Mouse (Mus musculus): Measurements from ENCODE around the gene Dthd1.

Gene Dthd1

DNA sequence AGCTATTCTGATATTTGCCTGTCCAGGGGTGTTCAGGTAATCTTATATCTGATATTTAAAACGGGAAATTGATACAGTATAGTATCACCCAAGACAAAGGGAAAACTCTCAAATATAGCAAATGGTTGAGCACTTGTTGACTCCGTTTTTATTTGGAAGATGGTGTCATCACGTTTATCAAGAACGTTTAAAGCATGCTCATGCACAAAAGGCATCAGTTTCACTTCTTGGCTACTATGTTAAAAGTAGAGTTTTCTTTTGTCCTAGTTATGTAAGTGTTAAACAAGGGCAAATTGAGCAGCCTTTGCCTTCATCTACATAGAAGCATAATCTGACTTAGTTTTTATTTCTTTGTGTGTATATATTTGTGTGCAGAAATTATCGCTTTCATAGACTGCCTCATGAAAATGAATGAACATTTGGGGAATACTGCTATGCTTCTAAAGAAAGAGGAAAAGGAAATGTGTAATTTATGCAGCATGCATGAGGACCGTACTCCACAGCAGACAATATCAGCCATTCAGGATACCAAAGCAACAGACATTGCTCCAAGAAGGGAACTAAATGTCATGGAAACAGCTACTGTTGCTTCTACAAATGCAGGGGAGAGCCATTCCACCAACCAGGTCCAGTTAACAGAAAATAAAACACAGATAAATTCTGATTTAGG is at the start of gene Dthd1:
Dthd1 (plus strand) TSS at position 422 of the 670 bp plus-strand sequence.
- DNase-seq: no peak

DNA sequence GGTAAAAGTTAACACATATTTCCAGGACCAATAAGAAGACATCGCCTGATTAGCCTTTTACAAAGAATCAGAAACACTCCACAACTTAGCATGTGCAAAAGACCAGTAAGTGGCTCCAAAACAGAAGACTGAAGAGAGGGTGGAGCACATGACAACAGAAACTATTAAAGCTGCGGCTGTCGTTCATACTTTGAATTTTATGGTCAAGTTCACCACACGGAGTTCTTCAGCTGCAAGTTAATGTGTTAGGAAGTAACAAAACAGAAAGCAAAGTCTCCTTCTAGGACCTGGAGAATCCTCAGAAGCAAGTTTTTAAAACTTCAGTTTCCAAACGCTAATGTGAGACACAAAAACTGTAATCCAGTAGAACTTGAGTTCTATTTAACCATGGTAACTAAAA is 49.5 kb upstream of the Dthd1 start:
- no peak for DNase-seq

DNA sequence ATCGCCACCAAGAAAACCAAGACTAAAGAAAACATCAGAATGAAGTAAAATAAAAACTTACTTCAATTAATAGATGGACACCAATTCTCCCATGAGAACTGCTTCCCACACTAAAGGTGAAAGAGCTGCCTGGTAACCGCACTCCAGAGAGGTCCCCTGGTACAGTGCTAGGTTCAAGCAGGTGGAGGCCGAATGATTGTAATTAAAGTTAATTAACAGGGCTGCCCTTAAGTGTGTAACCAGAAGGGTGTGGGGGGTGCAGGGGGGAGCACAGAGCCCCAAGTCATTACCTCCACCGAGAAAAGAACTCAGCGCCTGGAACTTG is 48.2 kb upstream of the Dthd1 start:
- DNase-seq: no peak

DNA sequence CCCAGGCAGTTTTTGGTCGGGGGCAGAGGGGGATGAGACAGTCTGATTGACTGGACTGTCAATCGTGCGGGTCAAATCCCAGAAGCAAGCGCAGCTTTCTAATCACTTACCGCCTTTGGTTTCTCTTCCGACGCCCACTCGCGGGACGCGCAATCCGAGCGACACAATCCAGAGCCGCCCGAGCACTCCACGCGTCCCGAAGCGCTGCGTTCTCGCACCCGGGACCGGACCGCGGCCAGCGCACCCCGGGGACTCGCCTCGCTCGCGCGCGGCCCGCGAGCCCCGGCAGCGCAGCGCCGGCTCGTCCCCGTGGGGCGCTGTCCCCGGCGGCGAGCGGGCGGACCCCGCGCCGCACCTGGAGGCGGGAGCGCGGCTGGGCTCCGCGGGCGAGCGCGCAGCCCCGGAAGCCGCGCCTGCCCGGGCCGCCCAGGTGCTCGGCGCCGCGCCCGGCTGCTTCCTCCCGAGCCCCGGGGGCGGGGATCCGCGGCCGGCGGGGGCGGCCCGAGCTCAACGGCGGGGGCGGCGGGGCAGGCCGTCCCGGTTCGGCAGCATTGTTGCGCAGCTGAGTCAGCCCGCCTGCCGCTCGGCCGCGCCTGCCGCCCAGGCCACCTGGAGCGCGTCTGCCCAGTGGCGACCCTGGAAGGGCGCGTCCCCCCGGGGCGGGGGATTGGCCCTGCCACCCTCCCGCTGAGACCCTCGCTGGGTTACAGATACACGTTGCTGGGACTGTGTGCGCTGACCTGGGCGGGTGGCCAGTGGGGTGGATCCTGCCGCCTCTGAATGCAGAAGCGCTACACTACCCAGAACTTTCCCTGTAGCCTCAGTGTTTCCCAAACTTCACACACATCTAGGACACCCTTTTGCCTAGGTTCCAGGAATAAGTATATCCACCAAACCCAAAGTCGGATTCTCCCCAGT is 47.6 kb upstream of the Dthd1 start, which contains the start of gene Arap2:
Arap2 (minus strand) TSS at position 376 of the 918 bp plus-strand sequence.
- peak; percentile 24 to 41 for DNase-seq

DNA sequence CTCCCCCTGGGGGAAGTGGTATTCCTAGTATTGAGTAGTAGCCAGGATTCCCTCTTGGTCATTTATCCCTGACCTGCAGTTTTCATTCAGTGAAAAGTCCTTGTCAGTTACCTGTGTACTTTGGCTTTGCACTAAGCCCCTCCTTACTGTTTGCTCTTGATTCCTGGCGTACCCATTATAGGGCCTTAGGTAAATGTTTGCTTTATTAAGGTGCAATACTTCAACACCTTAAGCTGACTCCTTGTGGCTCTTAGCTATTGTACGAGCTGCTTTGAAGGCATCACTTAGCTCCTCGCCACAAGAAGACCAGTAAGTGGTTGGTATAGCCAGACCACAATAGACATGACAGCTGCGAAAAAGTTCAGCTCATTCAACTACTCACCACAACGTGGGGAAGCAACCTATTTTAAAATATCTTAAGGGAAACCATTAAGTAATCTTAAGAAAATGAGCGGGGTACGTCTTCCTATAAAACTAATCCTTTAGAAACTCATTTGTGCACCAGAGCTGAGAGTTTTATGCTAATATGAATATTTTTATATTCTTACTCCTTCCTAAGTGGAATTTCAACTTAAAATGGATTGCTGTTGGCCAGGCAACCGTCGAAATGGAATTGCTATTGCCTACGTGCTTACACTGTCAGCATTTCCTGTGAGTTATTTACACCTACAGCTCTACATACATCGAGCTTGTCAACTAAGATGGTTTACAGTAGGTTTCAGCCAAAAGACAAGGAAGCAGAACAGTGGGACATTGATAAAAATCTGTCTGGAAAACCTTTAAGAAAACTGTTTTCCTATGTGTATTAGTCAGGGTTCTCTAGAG is 41.6 kb upstream of the Dthd1 start:
- DNase-seq: no peak

DNA sequence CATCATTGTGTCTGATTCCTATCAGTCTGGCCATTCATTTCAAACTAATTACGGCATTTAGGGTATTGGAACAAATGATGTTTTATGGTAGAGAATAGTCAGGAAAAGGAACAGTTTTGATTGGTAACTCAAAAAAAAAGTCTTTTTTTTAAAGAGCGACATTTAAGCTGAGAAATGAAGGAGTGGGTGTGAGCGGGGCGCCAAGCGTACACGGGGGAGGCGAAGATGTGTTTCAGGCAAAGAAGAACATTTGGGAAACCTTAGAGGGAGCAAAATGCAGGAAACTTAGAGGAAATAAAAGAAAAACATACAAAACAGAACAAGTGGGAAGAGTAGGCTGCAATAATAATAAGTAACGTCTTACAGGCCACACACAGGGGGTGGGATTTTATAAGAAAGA is 35.8 kb upstream of the Dthd1 start:
- DNase-seq: no peak

DNA sequence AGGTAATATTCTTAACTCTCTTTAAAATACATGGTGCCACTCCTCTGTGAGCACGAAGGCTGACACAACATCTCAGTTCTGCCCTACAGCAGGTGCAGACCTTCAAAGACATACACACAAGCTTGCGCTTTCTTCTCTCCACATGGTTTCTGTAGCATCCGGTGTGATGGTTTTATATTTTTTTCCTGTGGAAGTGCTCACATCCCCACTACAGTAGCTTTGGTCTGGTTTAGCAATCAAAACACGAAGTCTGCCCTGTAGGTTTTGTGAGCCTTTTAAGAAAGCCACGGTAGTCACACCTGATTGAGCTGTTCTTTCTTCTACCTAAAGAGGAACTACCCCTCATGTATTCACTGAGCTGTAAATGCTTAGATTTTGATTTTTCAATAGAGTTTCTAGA is 34.9 kb upstream of the Dthd1 start:
- DNase-seq: no peak

DNA sequence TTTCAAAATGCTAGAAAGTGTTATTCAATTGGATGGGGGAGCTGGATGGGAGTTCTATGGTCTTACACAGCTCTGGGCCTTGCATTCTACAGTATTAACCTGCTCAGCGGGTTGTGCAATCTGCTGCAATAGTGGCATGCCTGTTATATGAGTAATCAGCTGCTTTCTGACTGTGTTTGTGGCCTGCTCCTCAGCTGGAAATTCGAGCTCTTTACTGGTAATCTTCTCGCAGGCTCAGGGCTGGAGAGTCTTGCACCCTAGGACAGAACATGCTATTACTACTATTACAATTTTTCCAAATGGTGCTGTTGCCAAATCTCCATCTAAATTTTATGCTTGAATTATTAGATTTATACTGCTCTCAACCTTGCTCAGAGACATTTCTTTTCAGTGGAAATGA is 26.8 kb upstream of the Dthd1 start:
- DNase-seq: no peak

DNA sequence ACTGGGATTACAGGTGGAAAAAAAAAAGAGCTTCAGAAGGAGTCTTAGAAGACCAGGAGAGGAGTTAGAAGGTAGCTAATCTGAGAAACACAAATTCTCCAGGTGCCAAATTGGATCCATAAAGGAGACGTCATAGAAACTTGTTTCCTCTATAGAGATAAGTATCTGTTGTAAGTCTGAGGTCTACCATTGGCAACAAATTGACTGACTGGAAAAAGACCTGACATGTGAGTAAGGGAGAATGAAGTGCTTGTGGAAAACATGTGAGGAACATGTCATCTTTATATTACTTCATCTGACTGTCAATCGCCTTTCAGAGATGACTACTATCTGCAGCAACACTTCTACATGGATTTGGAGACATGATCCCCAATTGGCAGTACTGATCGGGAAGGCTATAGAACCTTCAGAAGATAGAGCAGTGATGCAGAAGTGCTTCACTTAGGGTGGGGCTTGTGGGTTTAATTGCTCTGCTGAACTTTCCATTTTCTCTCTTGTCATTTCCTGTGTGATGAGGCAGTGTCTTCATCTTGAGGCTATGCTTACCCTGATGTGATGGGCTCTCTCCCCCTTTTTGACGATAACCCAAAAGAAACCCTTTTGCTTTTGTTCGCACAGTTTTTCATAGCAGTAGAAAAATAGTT is 22.6 kb upstream of the Dthd1 start:
- no peak for DNase-seq

DNA sequence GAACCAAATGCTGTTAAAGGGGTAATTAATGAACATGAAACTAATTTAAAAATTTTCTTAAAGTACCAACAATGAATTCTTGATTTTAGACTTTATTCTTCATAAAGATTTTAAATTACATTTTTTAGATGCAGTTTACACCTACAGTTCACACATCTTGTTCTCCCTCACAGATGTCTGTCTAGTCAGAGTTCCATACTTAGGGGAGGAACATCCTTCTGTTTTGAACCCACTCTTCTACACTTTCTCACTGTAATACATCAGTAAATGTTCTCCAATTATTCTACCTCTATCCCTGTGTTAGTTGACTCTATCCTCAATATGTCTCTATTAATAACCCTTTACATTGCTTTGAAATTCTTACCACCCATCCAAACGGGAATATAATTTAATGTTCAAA is 20.8 kb upstream of the Dthd1 start:
- DNase-seq: no peak

DNA sequence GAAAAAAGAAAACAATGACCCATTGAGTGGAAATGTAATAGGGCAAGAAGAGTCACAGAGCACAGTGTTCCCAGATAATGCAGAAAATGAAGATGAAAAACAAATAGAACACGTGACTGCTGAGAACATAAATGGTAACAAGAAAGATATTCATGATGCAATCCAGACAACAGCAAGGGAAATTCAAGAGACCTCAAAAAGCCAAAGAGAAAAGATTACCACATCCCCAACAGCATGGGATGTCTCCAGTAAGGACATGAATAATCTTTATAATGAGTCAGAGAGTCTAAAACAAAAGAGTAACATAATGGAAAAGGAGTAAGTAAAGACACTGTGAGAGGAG is 420 bp downstream of the Dthd1 start:
- DNase-seq: no peak

DNA sequence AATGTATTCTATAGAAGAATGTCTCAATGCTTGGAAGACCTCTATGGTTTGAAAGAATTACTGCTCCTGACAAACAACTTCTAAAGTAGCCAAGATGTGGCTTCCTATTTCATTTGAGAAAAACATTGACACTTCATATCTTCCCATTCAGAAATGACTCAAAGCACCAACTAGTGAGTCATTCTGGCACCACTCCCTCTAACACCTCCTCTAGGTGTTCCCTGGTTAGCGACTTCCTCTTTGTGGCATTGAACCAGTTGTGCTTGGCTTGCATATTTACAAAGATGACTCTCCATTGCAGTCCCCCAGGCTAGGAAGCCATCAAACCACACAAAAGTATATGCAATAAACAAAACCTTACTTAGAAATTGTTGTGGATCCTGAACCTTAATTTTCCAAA is 2.1 kb downstream of the Dthd1 start:
- DNase-seq: no peak

DNA sequence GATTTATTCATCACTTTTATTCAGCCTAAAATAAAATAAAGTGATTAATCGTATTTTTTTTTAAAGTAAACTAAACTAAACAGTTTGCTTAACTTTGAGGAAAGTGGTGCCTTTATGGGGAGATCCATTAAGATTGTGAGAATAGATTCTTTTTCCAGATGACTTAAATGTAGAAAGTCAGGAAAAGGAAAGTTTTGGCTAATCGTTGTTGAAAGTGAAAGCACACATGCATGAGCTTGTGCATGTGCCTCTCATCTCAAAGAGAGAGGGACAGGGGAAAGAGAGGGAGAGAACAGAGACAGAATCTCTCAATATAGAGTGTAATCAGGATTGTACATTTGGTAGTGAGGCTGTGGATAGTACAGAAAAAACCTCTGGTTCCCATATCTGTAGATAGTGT is 5.9 kb downstream of the Dthd1 start:
- no peak for DNase-seq

DNA sequence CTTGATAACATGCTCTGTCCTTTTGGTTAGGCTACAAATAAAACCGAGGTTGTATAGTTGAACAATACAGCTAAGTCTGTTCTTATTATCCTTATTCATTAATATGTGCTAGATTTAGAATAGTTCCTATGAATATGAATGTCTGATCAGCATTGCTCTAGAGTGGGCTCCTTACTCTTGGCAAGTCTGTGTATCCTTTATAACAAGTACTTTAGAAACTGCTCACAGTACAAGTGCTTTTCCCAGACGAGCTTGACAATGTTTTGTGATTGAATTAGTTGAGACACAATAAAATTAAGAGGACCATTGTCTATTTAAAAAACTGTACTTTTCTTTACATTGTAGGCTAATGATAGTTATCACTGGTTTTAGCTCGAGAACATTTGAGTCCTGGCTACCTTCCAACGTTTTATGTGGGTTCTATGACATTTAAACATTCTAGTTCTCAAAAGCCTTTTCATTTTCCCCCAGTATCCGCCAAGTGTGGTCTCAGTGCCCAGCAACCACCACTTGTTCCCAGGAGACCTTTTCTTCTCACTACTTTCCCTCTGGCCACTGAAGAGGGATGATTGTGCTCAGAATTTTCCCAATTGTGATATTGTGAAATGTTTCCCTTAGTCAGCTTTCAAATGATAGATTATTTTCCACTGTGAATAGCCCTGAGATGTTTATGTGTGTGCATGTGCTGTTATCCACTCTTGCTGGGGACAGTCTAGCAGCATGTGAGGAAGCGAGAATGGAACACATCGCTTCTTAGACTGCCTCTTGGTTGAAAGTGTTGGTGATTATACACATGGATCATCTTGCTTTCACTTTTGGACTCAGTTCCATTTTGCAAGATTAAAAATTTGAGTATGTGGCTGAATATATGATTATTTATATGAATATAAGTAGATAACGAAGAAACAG is 7.0 kb downstream of the Dthd1 start:
- no peak for DNase-seq

DNA sequence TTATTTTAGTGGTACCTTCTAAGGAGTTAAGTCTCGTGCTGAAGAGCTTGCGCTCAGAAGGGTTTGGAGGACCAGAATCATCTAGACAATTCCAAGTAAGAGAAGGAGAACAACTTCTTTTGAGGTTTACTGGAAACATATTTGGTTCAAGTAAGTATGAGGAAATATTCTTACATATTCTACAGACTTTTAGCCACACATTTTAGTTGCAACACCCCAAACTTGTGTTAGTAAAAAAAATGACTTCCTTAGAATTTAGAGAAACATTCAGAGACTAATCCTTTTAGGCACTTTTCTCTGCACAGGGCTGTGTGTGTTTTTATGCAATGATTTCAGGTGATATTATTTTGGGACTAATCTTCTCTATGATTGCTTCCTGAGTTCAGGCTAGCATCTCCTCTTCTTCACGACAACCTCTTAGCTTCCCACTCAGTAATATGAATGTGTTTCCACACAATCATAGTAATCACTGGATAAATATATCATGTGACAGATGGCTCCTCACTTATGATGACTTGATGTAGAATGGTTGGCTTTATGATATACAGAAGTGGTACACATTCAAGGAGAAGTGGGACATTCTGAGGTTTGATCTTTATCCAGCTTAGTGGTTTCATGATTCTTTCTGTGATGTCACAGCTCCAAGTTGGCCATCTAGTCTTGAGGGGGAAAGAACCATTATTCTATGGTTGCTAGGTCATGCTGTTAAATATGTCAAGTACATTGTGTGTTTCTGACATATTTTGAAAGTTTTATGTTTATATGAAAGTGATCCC is 29.5 kb downstream of the Dthd1 start:
- DNase-seq: no peak

DNA sequence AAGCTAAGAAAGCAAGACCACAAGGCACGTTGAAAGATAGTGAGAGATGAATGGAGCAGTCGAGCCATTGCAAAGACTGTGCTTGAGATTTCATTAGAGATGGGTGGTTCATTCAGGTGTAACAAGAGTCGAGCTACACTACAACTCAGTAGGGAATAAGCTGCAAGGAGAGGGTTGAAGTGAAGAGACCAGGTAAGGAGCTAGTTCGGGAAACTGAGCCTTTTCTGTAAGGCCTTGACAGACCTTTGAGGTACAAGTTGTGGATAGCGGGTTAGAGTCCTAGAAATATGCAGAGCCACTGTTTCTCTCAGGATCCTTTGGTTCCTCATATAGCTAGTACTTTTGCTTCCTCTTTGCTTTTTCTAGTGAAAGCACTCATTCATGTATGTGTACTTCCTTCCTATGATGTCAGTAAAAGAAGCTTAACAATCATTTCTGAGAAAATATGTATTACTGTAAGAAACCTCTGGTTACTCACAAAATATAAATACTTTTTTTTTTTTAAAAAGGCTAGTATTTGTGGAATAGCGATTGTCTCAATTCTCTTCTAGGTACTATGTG is 33.0 kb downstream of the Dthd1 start:
- no peak for DNase-seq

DNA sequence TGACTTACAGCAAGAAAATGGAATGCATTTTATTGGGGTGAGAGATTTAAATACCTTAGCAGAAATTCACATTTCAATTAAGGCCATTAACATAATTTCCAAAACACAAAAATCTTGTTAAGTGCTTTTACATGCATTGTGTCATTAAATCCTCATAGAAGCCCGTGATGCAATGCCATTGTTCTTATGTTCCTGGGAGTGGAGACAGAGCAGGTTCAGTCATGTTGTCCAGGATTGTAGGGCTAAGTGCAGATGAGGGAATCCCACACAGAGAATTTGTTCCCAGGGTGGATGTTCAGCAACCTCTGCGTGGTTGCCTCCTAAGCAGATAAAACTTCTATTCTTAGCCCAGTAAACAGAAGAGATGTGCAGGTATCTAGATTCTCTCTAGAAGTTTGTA is 37.7 kb downstream of the Dthd1 start:
- no peak for DNase-seq

DNA sequence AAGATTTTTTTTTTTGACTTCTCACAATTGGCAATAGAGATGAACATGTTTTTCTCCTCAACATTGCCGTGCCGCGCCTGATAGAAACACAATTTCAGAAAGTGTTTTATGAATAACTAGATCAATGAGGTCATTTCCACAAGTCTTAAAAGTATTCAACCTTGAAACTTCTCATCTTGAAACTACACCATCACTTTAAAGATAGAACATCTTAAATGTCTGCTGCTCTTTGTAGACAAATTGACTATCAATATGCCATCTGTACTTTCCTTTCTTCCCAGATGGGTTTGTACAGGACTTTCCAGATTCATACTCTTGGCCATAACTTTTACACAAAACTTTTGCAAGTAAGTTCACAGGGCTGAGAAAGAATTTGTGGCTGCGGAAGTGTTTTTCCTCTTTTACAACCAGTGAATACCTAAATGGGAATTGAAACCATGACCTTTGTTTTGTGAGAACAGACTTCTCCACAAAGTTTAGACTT is 40.8 kb downstream of the Dthd1 start:
- DNase-seq: no peak

DNA sequence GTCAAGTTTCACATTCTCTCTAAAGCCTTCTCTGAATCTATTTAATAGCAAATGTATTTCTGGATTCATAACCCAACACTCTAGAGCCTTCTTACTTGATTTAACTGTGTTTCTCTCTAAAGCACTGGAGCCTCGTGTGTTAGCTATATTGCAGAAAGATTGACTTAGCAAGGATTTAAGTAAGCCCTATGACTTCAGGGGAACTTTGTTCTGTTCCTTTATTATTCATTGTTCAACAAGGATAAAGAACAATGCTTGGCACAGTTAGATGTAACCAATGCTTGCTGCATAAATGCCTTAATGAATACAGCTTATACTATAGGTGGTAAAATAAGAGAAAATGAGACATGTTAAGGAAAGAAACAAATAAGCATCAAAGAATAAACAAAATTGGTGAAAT is 43.9 kb downstream of the Dthd1 start:
- DNase-seq: no peak

DNA sequence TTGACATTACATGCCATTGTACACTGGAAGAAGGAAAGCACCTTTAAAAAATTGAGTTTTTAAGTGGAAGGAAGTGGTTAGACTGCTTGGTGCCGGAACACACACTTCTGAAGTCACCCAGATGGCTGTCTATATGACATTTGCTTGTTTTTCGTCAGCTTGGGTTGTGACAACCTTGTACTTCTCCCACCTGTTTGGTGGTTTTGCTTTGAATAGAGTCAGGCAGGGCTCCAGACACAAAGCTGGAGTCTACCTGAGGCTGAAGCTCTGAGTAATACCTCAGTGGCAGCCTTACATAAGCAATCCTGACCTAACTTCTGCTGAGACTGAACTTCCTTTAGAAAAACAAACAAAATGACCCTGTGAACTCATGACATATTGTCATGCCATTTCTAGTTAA is 44.7 kb downstream of the Dthd1 start:
- no peak for DNase-seq

DNA sequence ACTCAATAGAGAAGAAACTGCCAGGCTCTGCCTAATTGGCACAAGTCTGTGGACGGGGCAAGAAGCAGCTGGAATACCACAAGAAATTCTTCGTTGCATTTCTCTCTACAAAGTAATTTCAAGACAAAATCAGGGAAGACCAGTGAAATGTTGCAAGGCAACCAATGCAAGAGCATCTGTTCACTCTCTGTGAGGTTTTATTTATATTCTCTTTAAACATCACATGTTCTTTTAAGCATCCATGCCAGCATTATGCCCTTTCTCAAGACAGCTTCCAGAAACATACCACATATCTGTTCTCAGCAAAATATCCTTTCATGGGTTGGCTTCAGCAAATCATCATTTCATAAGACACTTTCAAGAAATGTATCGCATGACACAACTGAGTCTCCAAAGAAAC is 50.7 kb downstream of the Dthd1 start:
- no peak for DNase-seq
